Mouse (Mus musculus): ENCODE data around the gene Fbxl4. TPM values are rescaled to one million over a fixed set of nuclear protein-coding genes. Genes with fewer than 3 reads are reported as not detected.
"Not testable (repeated sequence)": the region's sequence is repeated elsewhere in the genome, so short reads cannot be mapped to it uniquely, and the experiment has no call there.

Fbxl4 gene
- 18.4 and 22.4 TPM in 2 replicates for polyA plus RNA-seq (2014; fragmentation: Nextera tagmentation; extraction: Ambion mirVana)

DNA sequence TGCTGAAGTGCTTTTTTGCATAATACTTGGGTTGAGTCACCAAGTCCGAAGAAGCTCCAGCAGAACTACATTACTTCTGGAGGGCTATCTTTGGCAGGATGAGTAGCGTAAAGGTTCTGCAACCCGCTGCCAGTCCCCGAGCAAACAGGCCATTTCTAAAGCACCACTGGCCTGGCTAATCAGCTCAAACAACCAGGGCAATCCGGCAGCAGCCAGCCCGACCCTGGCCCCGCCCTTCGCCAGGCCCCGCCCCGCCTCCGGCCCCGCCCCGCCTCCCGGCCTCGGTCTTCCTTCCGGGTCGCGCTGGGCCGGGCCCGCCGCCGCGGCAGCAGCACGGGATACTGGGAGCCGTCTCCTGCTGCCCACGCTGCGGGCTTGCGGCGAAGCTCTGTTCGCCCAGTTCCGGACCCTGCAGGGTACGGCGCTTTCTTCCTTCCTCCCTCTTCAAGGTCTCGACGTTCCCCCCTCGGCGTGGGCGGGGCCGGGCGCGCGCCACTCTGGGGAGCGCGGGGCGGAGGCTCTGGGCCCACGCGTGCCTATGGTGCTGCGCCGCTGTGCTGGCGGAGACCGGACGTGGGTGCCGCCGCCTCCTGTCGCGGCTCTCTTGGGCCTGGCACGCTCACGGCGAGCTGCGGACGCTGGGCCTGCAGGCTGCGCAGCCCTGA lies at the start of gene Fbxl4:
Gene Fbxl4, plus strand, starts transcription at position 278 of the 665 bp plus-strand sequence.
- whole genome bisulfite sequencing, result under 1% methylated on average over 55 of the region's 62 CpGs
- no peaks in the 10 kb centered on the region for H3K36me3 ChIP-seq (replicated peaks; ENCODE audit: control insufficient read depth, insufficient read depth)
- H3K9me3 ChIP-seq (ENCODE audit: control insufficient read depth, low read length), result no peaks in the 10 kb centered on the region
- peak within 1 kb of the TSS; percentile 94 for H3K27ac ChIP-seq
- H3K4me3 ChIP-seq (replicated peaks; ENCODE audit: low read length), result peak within 1 kb of the TSS; percentile 84
- no peaks in the 10 kb centered on the region for H3K27me3 ChIP-seq (ENCODE audit: control insufficient read depth, insufficient read depth, low read length)
- H3K4me2 ChIP-seq (replicated peaks), result peak within 1 kb of the TSS; percentile 72
- ATAC-seq (ENCODE audit: low FRiP score), result peak; percentile 97
- H3K9ac ChIP-seq, result peak within 1 kb of the TSS; percentile 94
- H3K4me1 ChIP-seq (replicated peaks; ENCODE audit: control insufficient read depth, insufficient read depth, low read length), result peaks cover 12% of the 10 kb centered on the region; the same call in 1 of the 2 replicates
- DNase-seq (ENCODE audit: low spot score), result peak; percentile 79

DNA sequence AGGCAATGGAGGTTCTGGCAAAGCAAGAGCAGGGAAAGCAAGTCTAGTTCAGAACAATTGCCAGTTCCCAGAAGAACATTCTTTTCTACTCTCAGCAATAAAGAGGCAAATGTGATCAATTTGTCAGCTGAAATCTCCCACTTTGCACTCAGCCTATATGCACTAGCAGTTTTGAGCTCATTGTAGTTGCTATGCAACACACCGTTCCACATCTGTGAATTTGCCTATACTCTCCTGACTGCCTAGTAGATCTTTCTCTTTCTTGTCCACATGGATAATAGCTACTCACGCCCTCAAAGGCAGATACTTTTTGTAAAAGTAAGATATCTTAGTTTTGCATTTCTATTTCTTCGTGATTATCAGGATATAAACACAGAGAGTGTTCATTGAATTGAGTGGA lies 42.8 kb upstream of the Fbxl4 start:
- no peak overlapping the region for H3K27ac ChIP-seq
- 76% methylated on average over 3 of the region's 3 CpGs for WGBS
- H3K36me3 ChIP-seq (replicated peaks; ENCODE audit: control insufficient read depth, insufficient read depth), result no peaks in the 10 kb centered on the region
- H3K4me1 ChIP-seq (replicated peaks; ENCODE audit: control insufficient read depth, insufficient read depth, low read length), result no peaks in the 10 kb centered on the region
- no peak overlapping the region for H3K9ac ChIP-seq
- DNase-seq (ENCODE audit: low spot score), result no peak
- no peaks in the 10 kb centered on the region for H3K9me3 ChIP-seq (ENCODE audit: control insufficient read depth, low read length)
- H3K4me3 ChIP-seq (replicated peaks; ENCODE audit: low read length), result no peak overlapping the region
- no peaks in the 10 kb centered on the region for H3K27me3 ChIP-seq (ENCODE audit: control insufficient read depth, insufficient read depth, low read length)
- ATAC-seq (ENCODE audit: low FRiP score), result no peak
- H3K4me2 ChIP-seq (replicated peaks), result no peak overlapping the region

DNA sequence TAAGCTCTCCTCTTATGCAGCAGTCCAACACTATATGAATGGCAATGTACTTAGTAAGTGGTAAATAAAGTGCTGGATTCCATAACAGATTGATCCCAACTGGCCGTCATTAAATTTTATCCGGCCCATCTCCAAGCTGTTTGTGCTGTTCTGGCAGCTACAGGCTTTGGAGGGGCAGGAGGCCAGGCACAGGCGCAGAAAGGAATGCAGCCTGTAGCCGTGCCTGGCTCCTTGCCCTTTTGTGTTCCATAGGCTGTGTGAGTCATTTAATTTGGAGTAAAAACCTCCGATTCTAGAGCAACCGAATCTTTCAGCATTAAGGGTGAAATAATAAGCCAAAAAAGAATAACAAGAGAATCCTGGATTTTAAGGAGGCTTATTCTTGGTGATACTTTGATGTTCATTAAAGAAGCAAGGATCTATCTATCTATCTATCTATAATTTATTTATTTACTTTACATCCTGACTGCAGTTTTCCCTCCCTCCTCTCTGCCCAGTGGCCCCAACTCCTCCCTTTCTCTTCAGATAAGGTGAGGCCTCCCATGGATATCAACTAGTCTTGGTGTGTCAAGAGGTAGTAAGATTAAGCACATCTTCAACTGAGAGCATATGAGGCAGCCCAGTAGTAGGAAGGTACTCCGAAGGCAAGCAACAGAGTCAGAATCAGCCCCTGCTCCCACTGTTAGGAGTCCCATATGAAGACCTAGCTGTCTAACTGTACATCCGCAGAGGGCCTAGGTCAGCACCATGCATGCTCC lies 14.3 kb upstream of the Fbxl4 start:
- H3K9me3 ChIP-seq (ENCODE audit: control insufficient read depth, low read length), result no peaks in the 10 kb centered on the region
- H3K4me2 ChIP-seq (replicated peaks), result no peak overlapping the region
- no peaks in the 10 kb centered on the region for H3K36me3 ChIP-seq (replicated peaks; ENCODE audit: control insufficient read depth, insufficient read depth)
- no peaks in the 10 kb centered on the region for H3K27me3 ChIP-seq (ENCODE audit: control insufficient read depth, insufficient read depth, low read length)
- DNase-seq (ENCODE audit: low spot score) (no peak), ATAC-seq (ENCODE audit: low FRiP score) (no peak)
- H3K4me1 ChIP-seq (replicated peaks; ENCODE audit: control insufficient read depth, insufficient read depth, low read length), result no peaks in the 10 kb centered on the region
- no peak overlapping the region for H3K4me3 ChIP-seq (replicated peaks; ENCODE audit: low read length)
- 73% methylated on average over 8 of the region's 8 CpGs for WGBS
- no peak overlapping the region for H3K27ac ChIP-seq
- H3K9ac ChIP-seq, result no peak overlapping the region

DNA sequence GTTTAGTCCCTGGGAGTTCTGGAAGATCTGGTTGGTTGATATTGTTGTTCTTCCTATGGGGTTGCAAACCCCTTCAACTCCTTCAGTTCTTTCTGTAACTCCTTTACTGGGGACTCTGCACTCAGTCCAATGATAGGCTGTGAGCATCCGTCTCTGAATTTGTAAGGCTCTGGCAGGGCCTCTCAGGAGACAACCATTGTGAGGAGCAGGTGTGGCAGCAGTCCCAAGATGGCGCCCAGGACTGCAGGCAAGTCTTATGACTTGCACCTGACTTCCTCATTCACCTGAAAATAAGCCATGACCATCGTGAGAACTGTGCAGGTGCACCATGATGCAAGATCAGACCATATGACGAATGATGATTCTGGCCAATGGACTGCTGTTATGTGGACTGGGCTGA lies 8.3 kb upstream of the Fbxl4 start:
- not testable (repeated sequence) for H3K27ac ChIP-seq; H3K9me3 ChIP-seq (ENCODE audit: control insufficient read depth, low read length)

DNA sequence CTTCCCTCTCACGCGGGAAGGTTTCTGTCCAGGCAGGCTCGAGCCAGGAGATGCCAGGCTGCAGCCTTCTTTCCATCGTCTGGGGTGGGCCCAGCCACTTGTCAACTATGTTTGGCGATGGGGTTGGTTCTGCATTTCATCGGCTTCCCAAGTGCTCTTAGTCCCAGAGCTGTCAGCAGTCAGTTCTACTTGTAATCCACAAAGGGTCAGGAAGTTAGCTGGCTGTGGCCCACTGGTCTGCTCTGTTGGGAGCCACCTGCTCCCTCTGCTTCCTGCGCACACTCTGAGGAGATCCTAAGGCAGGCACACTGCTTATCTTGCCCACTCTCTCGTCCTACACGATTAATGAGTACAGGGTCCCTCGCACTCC lies 573 bp downstream of the Fbxl4 start:
- peak overlapping the region; percentile 72 for H3K4me2 ChIP-seq (replicated peaks)
- no peaks in the 10 kb centered on the region for H3K9me3 ChIP-seq (ENCODE audit: control insufficient read depth, low read length)
- no peaks in the 10 kb centered on the region for H3K27me3 ChIP-seq (ENCODE audit: control insufficient read depth, insufficient read depth, low read length)
- H3K4me3 ChIP-seq (replicated peaks; ENCODE audit: low read length), result peak overlapping the region; percentile 84
- peaks cover 12% of the 10 kb centered on the region; the same call in 1 of the 2 replicates for H3K4me1 ChIP-seq (replicated peaks; ENCODE audit: control insufficient read depth, insufficient read depth, low read length)
- ATAC-seq (ENCODE audit: low FRiP score) (peak; percentile 56), DNase-seq (ENCODE audit: low spot score) (peak; percentile 52)
- peak overlapping the region; percentile 94 for H3K9ac ChIP-seq
- 7% methylated on average over 10 of the region's 10 CpGs for WGBS
- peak overlapping the region; percentile 94 for H3K27ac ChIP-seq
- no peaks in the 10 kb centered on the region for H3K36me3 ChIP-seq (replicated peaks; ENCODE audit: control insufficient read depth, insufficient read depth)

More for the DNA sequence above, 8.3 kb upstream of the Fbxl4 start:
- not testable (repeated sequence) for DNase-seq (ENCODE audit: low spot score); H3K9ac ChIP-seq; H3K27me3 ChIP-seq (ENCODE audit: control insufficient read depth, insufficient read depth, low read length); H3K36me3 ChIP-seq (replicated peaks; ENCODE audit: control insufficient read depth, insufficient read depth); H3K4me1 ChIP-seq (replicated peaks; ENCODE audit: control insufficient read depth, insufficient read depth, low read length); H3K4me2 ChIP-seq (replicated peaks); ATAC-seq (ENCODE audit: low FRiP score); H3K4me3 ChIP-seq (replicated peaks; ENCODE audit: low read length)
- 91% methylated on average over 4 of the region's 4 CpGs for WGBS

DNA sequence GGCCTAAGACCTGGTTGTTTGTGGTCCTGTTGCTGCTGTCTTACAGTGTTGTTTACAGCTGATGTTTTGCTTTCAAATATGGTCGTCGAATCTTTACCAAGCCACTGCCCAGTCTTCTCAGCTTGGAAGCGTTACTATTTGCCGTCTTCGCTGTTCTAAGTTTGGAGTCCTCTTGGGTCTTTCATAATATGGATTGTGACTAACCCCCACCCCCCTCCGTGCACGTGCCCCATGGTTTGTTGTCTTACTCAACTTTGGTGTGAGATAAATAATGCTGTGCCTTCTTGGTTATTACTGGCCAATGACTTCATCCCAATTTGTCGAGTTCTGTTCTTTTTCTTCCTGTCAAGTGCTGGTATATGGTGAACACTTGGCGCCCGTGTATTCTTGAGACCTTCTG lies 1.1 kb downstream of the Fbxl4 start:
- no peak for ATAC-seq (ENCODE audit: low FRiP score)
- Histone ChIP-seq H3K36me3 (replicated peaks; ENCODE audit: control insufficient read depth, insufficient read depth) (no peaks in the 10 kb centered on the region), H3K9me3 (ENCODE audit: control insufficient read depth, low read length) (no peaks in the 10 kb centered on the region), H3K9ac (peak overlapping the region; percentile 94; the same call in 1 of the 2 replicates), H3K4me3 (replicated peaks; ENCODE audit: low read length) (peak overlapping the region; percentile 84), H3K27me3 (ENCODE audit: control insufficient read depth, insufficient read depth, low read length) (no peaks in the 10 kb centered on the region), H3K4me1 (replicated peaks; ENCODE audit: control insufficient read depth, insufficient read depth, low read length) (peaks cover 12% of the 10 kb centered on the region; the same call in 1 of the 2 replicates), H3K27ac (no peak overlapping the region), H3K4me2 (replicated peaks) (peak overlapping the region; percentile 72)
- DNase-seq (ENCODE audit: low spot score), result no peak
- WGBS, result 83% methylated on average over 10 of the region's 10 CpGs

DNA sequence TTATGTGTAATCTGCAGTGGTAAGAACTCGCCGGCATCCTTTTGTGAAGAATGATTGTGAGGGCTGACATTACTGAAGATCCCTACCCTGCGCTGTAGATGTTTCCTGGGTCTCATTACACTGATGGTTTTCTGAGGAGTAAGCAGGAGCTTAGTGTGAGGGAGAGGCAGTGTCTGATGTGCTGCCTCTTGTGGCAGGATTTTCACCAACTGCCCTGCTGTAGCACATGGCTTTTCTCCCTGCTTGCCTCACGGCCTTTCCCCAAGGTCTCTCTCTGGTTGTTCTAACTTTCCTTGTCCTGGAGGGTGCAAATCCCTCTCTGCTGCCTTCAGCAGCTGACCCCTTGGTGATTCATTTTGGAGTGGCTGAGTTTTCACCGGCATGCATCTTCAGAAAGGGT lies 10.0 kb downstream of the Fbxl4 start:
- no peak overlapping the region for H3K9ac ChIP-seq
- no peak overlapping the region for H3K4me3 ChIP-seq (replicated peaks; ENCODE audit: low read length)
- no peaks in the 10 kb centered on the region for H3K27me3 ChIP-seq (ENCODE audit: control insufficient read depth, insufficient read depth, low read length)
- no peak overlapping the region for H3K27ac ChIP-seq
- WGBS, result 67% methylated on average over 5 of the region's 5 CpGs
- H3K9me3 ChIP-seq (ENCODE audit: control insufficient read depth, low read length), result no peaks in the 10 kb centered on the region
- DNase-seq (ENCODE audit: low spot score) (no peak), ATAC-seq (ENCODE audit: low FRiP score) (no peak; the same call in 1 of the 2 replicates)
- no peak overlapping the region for H3K4me2 ChIP-seq (replicated peaks)
- no peaks in the 10 kb centered on the region for H3K4me1 ChIP-seq (replicated peaks; ENCODE audit: control insufficient read depth, insufficient read depth, low read length)
- H3K36me3 ChIP-seq (replicated peaks; ENCODE audit: control insufficient read depth, insufficient read depth), result no peaks in the 10 kb centered on the region

DNA sequence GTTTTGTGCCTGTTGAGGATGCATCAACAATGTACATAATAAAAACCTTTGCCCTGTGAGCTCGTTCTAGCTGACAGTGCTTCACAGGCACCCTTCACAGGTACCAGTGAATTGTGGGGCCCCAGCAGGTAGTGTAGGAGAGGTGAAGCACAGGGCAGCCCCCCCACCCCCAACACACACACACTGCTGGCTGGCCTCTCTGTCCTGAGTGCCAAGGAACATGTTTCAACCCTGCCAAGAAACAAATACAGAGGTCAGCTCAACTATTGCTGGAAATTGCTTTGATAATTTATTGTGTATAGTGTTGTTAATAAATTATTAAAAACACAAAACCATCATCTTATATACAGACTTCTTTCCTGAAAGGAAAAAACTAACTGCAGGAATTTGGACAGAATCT lies 21.2 kb downstream of the Fbxl4 start:
- ATAC-seq (ENCODE audit: low FRiP score), result no peak
- Histone ChIP-seq H3K9me3 (ENCODE audit: control insufficient read depth, low read length) (no peaks in the 10 kb centered on the region), H3K4me1 (replicated peaks; ENCODE audit: control insufficient read depth, insufficient read depth, low read length) (no peaks in the 10 kb centered on the region), H3K4me3 (replicated peaks; ENCODE audit: low read length) (no peak overlapping the region), H3K27me3 (ENCODE audit: control insufficient read depth, insufficient read depth, low read length) (no peaks in the 10 kb centered on the region), H3K36me3 (replicated peaks; ENCODE audit: control insufficient read depth, insufficient read depth) (no peaks in the 10 kb centered on the region; the same call in 1 of the 2 replicates), H3K27ac (no peak overlapping the region), H3K4me2 (replicated peaks) (no peak overlapping the region), H3K9ac (no peak overlapping the region)
- no peak for DNase-seq (ENCODE audit: low spot score)
- whole genome bisulfite sequencing, result 38% methylated on average over 1 of the region's 1 CpGs

DNA sequence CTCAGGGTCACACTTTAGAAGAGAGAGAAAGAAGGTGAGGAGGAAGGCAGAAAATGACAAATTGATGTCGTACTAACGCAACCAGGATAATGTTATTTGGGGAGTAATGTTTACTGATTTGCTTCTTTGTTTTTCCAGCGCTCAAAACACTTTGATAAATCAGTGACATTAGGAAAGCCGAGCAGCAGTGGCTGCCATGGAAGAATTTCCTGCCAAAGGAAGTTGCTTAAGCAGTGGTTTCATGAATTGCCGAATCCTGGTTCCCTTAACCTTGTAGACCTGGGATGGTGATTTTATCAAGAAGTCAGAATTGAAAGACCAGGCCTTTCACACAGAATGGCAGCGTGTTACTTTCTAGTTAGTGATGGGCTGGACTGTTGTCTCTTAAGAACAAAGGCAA lies 23.3 kb downstream of the Fbxl4 start:
- Histone ChIP-seq H3K4me1 (replicated peaks; ENCODE audit: control insufficient read depth, insufficient read depth, low read length) (no peaks in the 10 kb centered on the region), H3K4me2 (replicated peaks) (no peak overlapping the region), H3K27ac (no peak overlapping the region), H3K36me3 (replicated peaks; ENCODE audit: control insufficient read depth, insufficient read depth) (no peaks in the 10 kb centered on the region; the same call in 1 of the 2 replicates), H3K4me3 (replicated peaks; ENCODE audit: low read length) (no peak overlapping the region), H3K27me3 (ENCODE audit: control insufficient read depth, insufficient read depth, low read length) (no peaks in the 10 kb centered on the region), H3K9ac (no peak overlapping the region), H3K9me3 (ENCODE audit: control insufficient read depth, low read length) (no peaks in the 10 kb centered on the region)
- 72% methylated on average over 6 of the region's 6 CpGs for WGBS
- DNase-seq (ENCODE audit: low spot score) (no peak), ATAC-seq (ENCODE audit: low FRiP score) (no peak)

Data from hindbrain, embryonic 14.5 days (tissue).